Mouse (Mus musculus): ENCODE results near the gene Chrdl2.

DNA sequence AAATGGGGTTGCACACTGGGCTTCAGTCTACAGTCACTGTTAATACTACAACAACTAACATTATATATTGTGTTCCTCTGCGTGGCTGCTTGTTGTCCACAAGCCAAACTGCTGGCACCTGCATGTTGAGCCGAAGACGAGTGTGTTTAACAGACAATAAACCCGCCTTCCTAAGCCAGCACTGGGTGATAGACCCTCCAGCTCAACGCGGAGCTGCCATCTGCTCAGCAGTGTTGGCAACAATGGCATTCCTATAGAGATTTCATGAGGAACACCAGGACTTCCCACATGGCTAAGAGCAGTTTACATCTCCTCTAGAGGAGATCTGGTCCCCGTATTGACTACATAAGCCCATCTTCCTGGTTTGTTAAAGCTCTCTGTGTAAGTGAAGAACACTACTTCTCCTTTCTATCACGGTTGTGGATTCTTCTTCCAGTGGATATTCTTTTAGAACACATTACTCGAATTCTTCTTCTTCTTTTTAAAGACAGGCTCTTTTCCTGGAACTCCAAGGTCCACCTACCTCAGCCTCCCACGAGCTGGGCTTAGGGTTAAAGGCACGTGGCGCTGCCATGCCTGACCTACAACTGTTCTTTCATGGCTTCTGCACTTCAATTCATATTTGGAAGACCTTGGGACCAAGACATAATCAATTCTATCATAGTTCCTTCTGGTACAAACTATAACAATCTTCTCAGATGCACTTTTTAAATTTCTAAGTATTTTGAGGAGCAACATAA is 48.6 kb upstream of the Chrdl2 start:
- TF ChIP-seq POLR2A (IDR thresholded peaks at IDR 0.05; ENCODE audit: low read depth, low read length) (no peak), CTCF (IDR thresholded peaks at IDR 0.05; ENCODE audit: extremely low read depth, insufficient read depth, insufficient read length, insufficient replicate concordance) (no peak)

Measured in spleen, adult 2 months (tissue).